ENCODE assay signal across 8 mouse cellular contexts in genomic region chr5:134551233-134552109, GRCm38 (mm10). TPM values are rescaled to one million over a fixed set of nuclear protein-coding genes. Genes with fewer than 3 reads are reported as not detected.
DNase-seq lines count a peak whose midpoint lies in the region; ATAC-seq and TF ChIP-seq lines count a peak whose summit lies in the region.

No protein-coding gene starts in this region.

- peak overlapping the region; percentile 85 for H3ac ChIP-seq in C2C12 (ENCODE audit: control insufficient read depth, insufficient read length, low read depth)

- no peaks in the 10 kb centered on the region for H3K9me3 ChIP-seq in limb, embryonic 15.5 days
- no peaks in the 10 kb centered on the region for H3K9me3 ChIP-seq in midbrain, postnatal 0 days (ENCODE audit: low read length)

- H3K4me1 ChIP-seq in heart, adult 2 months (ENCODE audit: control insufficient read depth, insufficient read depth, low read length): peaks cover 10% of the 10 kb centered on the region
- H3K4me1 ChIP-seq in limb, embryonic 15.5 days: peaks cover 41% of the 10 kb centered on the region
- peaks cover 24% of the 10 kb centered on the region; the same call in 1 of the 2 replicates for H3K4me1 ChIP-seq in midbrain, postnatal 0 days (ENCODE audit: insufficient read depth, low read length)

- no peak for TF ChIP-seq CTCF in C2C12 (IDR thresholded peaks at IDR 0.05; ENCODE audit: control insufficient read depth, insufficient read depth, insufficient read length)
- TF ChIP-seq CTCF in heart, adult 2 months (IDR thresholded peaks at IDR 0.05): no peak
- no peak for TF ChIP-seq CTCF in midbrain, postnatal 0 days (IDR thresholded peaks at IDR 0.05)

- ATAC-seq in limb, embryonic 15.5 days (ENCODE audit: insufficient number of reproducible peaks, low FRiP score, low TSS enrichment, low read depth): peak; percentile 11; the same call in 1 of the 2 replicates
- ATAC-seq in midbrain, postnatal 0 days (ENCODE audit: low FRiP score): peak; percentile 35; the same call in 1 of the 2 replicates

- peak; percentile 34 for DNase-seq in R1 (ENCODE audit: low read depth, low spot score)
- peak; percentile 55 for DNase-seq in embryo, embryonic 10.5 days (ENCODE audit: low spot score)
- DNase-seq in heart, adult 2 months: peak; percentile 53 to 63
- peak; percentile 49 for DNase-seq in kidney, adult 11 months
- DNase-seq in midbrain, postnatal 0 days (ENCODE audit: low spot score): peak; percentile 78
- peak; percentile 66 for DNase-seq in thymus, postnatal 14 days

- H3K9ac ChIP-seq in heart, adult 2 months (ENCODE audit: low read depth, low read length): peak overlapping the region; percentile 87
- peak overlapping the region; percentile 87 for H3K9ac ChIP-seq in limb, embryonic 15.5 days
- H3K9ac ChIP-seq in midbrain, postnatal 0 days (replicated peaks; ENCODE audit: low read length, poor library complexity, severe bottlenecking): peak overlapping the region; percentile 81

- H3K36me3 ChIP-seq in C2C12 (ENCODE audit: control insufficient read depth, insufficient read depth): no peaks in the 10 kb centered on the region
- no peaks in the 10 kb centered on the region for H3K36me3 ChIP-seq in heart, adult 2 months (ENCODE audit: control insufficient read depth, insufficient read depth, low read length)
- H3K36me3 ChIP-seq in limb, embryonic 15.5 days: no peaks in the 10 kb centered on the region
- no peaks in the 10 kb centered on the region for H3K36me3 ChIP-seq in midbrain, postnatal 0 days (ENCODE audit: insufficient read depth, low read length)

- peak overlapping the region; percentile 85 for H3K27ac ChIP-seq in heart, adult 2 months
- H3K27ac ChIP-seq in limb, embryonic 15.5 days: peak overlapping the region; percentile 96
- peak overlapping the region; percentile 89 for H3K27ac ChIP-seq in midbrain, postnatal 0 days (ENCODE audit: low read depth, low read length)

- TF ChIP-seq EP300 in heart, adult 2 months (IDR thresholded peaks at IDR 0.05; ENCODE audit: insufficient read depth, low read depth, low read length): no peak

- peak overlapping the region; percentile 90 for H3K4me2 ChIP-seq in limb, embryonic 15.5 days
- H3K4me2 ChIP-seq in midbrain, postnatal 0 days (ENCODE audit: low read depth, low read length, poor library complexity, severe bottlenecking): peak overlapping the region; percentile 89

- no peaks in the 10 kb centered on the region for H3K27me3 ChIP-seq in C2C12 (ENCODE audit: control insufficient read depth, insufficient read depth, insufficient read length)
- no peaks in the 10 kb centered on the region for H3K27me3 ChIP-seq in heart, adult 2 months (ENCODE audit: control insufficient read depth, insufficient read depth, low read length)
- no peaks in the 10 kb centered on the region for H3K27me3 ChIP-seq in limb, embryonic 15.5 days
- no peaks in the 10 kb centered on the region for H3K27me3 ChIP-seq in midbrain, postnatal 0 days (ENCODE audit: insufficient read depth, low read length)

- H3K4me3 ChIP-seq in C2C12 (ENCODE audit: insufficient read depth, poor library complexity, severe bottlenecking): peak overlapping the region; percentile 66
- peak overlapping the region; percentile 92 for H3K4me3 ChIP-seq in heart, adult 2 months
- H3K4me3 ChIP-seq in limb, embryonic 15.5 days: peak overlapping the region; percentile 82
- peak overlapping the region; percentile 94 for H3K4me3 ChIP-seq in midbrain, postnatal 0 days (ENCODE audit: low read depth, low read length)

- peaks cover 52% of the 10 kb centered on the region for H3K79me2 ChIP-seq in C2C12 (ENCODE audit: control insufficient read depth, insufficient read depth)
- no peaks in the 10 kb centered on the region for H3K79me2 ChIP-seq in heart, adult 2 months (replicated peaks; ENCODE audit: control insufficient read depth, insufficient read depth, low read length)

- peaks cover 20% of the 10 kb centered on the region for H3K79me3 ChIP-seq in C2C12 (ENCODE audit: low read depth)

- intact Hi-C loops in heart, adult 2 months (cut with DNase I): loop anchor here (1.0 to 2.0 kb wide), 2 partner anchors 20 to 45 kb away; no protein-coding TSS in a partner anchor

- WGBS in heart, adult 2 months: 4% methylated on average over 52 of the region's 52 CpGs
- WGBS in limb, embryonic 15.5 days: 1% methylated on average over 48 of the region's 52 CpGs
- WGBS in midbrain, postnatal 0 days: 1% methylated on average over 48 of the region's 52 CpGs

- TF ChIP-seq POLR2A in heart, adult 2 months (IDR thresholded peaks at IDR 0.05; ENCODE audit: insufficient read depth, low read depth, low read length): no peak

TF ChIP-seq in C2C12, 6 proteins besides CTCF, POLR2A, EP300 and RAD21:
- TF ChIP-seq FOSL1 (IDR thresholded peaks at IDR 0.05; ENCODE audit: insufficient read depth, low read length, poor library complexity, severe bottlenecking): no peak
- TF ChIP-seq MAX (IDR thresholded peaks at IDR 0.05): no peak
- no peak for TF ChIP-seq MYOD1 (IDR thresholded peaks at IDR 0.05; ENCODE audit: control insufficient read depth, insufficient read length, low read depth)
- TF ChIP-seq CEBPB (IDR thresholded peaks at IDR 0.05; ENCODE audit: low read depth): no peak
- TF ChIP-seq MYOG (IDR thresholded peaks at IDR 0.05; ENCODE audit: control insufficient read depth, extremely low read depth, insufficient read length): no peak
- no peak for TF ChIP-seq USF1 (IDR thresholded peaks at IDR 0.05; ENCODE audit: low read depth)
TF ChIP-seq in C2C12: peak in this region for 0.

RNA-seq across cellular contexts. Expression of gene Clip2, which starts 0.8 kb away (rescaled TPM):
- 15.7 TPM for polyA plus RNA-seq in C2C12 (2012; fragmentation: generic; extraction: Trizol)
- 1 to 10 TPM; 7.0 to 8.0 TPM for total RNA-seq in heart, adult 2 months (2021)
- 6.2 and 9.8 TPM in 2 replicates for polyA plus RNA-seq in heart, adult 2 months (2012; rRNA removed)
- polyA plus RNA-seq in limb, embryonic 15.5 days (2015; fragmentation: Nextera tagmentation; extraction: Ambion mirVana): 3.3 and 3.9 TPM in 2 replicates
- 148 and 153 TPM in 2 replicates for total RNA-seq in midbrain, postnatal 0 days (2014; rRNA removed)
- 13.1 TPM in 2 replicates for polyA plus RNA-seq in midbrain, postnatal 0 days (2015; fragmentation: Nextera tagmentation; extraction: Ambion mirVana)

RNA-seq across cellular contexts. Expression of gene Syna, which starts 8.5 kb away (rescaled TPM):
- 0.11 TPM for polyA plus RNA-seq in C2C12 (2012; fragmentation: generic; extraction: Trizol)
- not detected for total RNA-seq in heart, adult 2 months (2021)
- not detected in 2 replicates for polyA plus RNA-seq in heart, adult 2 months (2012; rRNA removed)
- 0.09 and 0.17 TPM in 2 replicates for polyA plus RNA-seq in limb, embryonic 15.5 days (2015; fragmentation: Nextera tagmentation; extraction: Ambion mirVana)
- not detected in 2 replicates for total RNA-seq in midbrain, postnatal 0 days (2014; rRNA removed)
- 0.93 and 1.1 TPM in 2 replicates for polyA plus RNA-seq in midbrain, postnatal 0 days (2015; fragmentation: Nextera tagmentation; extraction: Ambion mirVana)

RNA-seq across cellular contexts. Expression of gene Rfc2, which starts 29.7 kb away (rescaled TPM):
- polyA plus RNA-seq in C2C12 (2012; fragmentation: generic; extraction: Trizol): 140 TPM
- 10 to 100 TPM; 21.0 to 24.6 TPM for total RNA-seq in heart, adult 2 months (2021)
- 32.5 and 44.8 TPM in 2 replicates for polyA plus RNA-seq in heart, adult 2 months (2012; rRNA removed)
- polyA plus RNA-seq in limb, embryonic 15.5 days (2015; fragmentation: Nextera tagmentation; extraction: Ambion mirVana): 226 and 241 TPM in 2 replicates
- 58.1 and 87.6 TPM in 2 replicates for total RNA-seq in midbrain, postnatal 0 days (2014; rRNA removed)
- 155 and 157 TPM in 2 replicates for polyA plus RNA-seq in midbrain, postnatal 0 days (2015; fragmentation: Nextera tagmentation; extraction: Ambion mirVana)

Comparison
In these comparisons a context has a peak if more than half of its experiments do, and no peak if none do; other contexts are left out.
1. Peak in every context shown above with its lines: DNase-seq, ATAC-seq, H3K4me3 ChIP-seq and H3K27ac ChIP-seq.